Mouse (Mus musculus) ES-CJ7 (cell line): Measurements from ENCODE around the gene Efna4.

Experiments
- DNase-seq: peaks from one replicate; pipeline ENCODE4 v3.0.0; 2011; ENCODE audit warnings: low read depth, low spot score

Gene Efna4

DNA sequence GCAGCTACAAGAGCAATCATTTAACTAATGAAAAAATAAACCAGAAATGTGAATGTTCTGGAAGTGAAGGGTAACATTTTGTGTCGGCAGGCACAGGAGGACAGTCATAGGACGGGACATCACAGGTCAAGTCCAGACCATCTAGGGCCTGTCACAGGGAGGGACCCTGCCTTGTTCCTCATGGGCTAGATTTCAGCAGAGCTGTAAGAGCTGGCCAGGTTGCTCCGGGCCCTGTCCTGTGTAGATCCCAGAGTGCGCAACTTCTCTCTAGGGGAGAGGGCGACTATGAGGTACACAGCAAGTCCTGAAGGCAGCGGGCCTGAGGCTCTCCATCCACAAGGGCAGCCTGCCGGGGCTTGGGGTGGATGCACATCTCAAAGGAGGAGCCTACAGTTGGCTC is 23.8 kb upstream of the Efna4 start, which contains the start of gene Dcst2:
Gene Dcst2, plus strand, starts transcription at position 301 of the 400 bp plus-strand sequence.
- no peak for DNase-seq

DNA sequence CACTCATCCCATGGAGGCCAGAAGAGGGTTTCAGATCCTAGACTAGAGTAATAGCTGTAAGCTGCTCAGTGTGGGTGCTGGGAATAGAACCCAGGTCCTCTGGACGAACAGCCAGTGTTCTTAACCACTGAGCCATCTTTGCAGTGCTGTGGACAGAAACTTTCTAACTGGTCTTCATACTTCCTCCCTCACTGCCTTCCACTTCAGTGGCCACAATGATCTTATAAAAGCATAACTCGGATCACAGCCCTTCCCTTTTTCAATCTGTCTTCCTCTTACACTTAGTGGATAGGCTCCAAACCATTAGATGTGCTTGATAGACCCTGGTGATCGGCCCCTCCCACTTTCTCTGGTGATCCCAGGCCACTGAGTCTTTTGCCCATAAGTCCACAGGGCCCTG is 22.4 kb upstream of the Efna4 start:
- DNase-seq = no peak

- DNase-seq = no peak
These were observed 21.8 kb upstream of the Efna4 start for GRCm38 (mm10) chr3:89359630-89360029.

GRCm38 (mm10) chr3:89356029-89356428 is 18.2 kb upstream of the Efna4 start:
- DNase-seq = no peak

DNA sequence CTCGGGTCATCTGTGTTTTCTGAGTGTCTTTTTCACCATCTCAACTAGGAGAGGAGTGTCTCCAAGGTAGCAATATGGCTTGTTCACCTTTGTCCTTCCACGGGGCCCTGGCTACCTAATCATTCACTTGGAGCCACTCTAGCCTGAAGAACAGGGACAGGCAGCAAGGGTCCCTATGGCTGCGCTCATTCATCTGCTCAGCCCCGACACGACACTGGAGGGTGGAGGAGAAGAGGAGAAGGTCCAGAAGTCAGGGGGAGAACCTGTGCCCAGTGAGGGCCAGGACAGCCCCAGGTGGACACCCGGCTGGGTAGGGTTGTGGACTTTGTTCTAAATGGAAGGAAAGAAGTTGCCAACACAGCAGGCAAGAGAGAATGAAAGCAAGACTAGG is 17.7 kb upstream of the Efna4 start:
- no peak for DNase-seq

- peak; percentile 76 for DNase-seq
These were observed 17.1 kb upstream of the Efna4 start for GRCm38 (mm10) chr3:89354816-89355511.

DNA sequence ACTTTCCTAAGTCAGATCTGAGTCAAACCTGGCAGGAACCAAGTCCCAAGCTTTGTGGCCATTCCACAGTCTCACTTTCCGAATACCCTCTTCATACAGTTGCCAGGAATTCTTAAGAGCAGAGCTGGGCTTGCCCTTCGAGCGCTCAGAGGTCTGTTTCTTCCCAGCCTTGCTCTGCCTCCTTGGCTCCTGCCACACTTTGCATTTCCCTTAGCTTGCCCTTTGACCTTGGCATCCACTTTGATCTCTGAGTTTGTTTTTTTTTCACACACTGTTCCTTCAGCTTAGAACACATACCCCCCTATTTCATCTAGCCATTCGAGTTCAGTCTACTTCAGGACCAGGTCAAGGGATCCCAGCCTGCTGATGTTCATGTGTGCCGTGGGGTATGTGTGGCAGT is 13.4 kb upstream of the Efna4 start:
- no peak for DNase-seq

- DNase-seq = peak; percentile 87
These were observed 12.2 kb upstream of the Efna4 start, which contains the start of gene Adam15 for GRCm38 (mm10) chr3:89349869-89350501. TSS of gene Adam15 (minus strand) at chr3:89349996.

DNA sequence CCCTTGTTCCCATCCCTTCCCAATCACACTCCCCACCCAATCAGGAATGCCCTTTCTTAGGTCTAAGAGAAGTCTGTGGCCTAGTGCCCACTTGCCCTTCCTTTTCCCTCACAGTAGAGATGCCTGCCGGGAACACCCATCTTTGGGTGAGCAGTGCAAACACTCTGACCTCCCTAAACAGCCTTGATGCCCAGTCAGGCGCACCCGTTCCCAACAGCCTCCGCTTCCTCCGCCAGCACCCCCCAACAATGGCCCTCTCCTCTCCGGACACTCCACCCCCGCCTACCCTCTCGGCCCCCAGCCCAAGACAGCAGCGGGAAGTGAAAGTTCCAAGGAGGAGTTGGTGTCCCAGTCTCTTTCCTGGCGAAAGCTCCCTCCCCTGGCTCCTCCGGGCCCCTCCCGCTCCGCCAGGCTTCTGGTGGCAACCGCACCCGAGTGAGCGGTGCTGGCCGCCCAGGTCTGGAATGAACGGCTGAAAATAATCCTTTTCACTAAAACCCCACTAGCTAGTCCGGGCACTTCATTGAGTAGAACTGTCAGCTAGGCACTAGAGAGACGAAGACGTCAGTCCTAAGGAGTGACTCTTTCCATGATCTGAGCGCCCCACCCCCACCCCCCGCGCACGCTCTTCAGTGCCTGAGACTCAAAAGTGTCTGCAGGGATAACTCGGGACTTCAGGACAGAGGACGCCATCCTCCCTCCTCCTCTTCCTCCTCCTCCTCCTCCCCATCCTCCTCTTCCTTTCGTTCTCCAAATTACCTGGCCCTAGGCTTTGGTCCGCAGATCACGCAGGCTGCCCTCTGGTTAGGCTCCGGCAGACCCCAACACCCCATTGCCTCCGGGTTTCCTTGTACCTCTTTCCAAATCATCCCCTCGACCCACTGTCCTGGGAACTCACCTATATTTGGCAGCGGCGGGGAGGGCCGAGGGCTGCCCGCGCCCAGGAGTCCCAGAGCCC is 11.4 kb upstream of the Efna4 start:
- peak; percentile 63 for DNase-seq

DNA sequence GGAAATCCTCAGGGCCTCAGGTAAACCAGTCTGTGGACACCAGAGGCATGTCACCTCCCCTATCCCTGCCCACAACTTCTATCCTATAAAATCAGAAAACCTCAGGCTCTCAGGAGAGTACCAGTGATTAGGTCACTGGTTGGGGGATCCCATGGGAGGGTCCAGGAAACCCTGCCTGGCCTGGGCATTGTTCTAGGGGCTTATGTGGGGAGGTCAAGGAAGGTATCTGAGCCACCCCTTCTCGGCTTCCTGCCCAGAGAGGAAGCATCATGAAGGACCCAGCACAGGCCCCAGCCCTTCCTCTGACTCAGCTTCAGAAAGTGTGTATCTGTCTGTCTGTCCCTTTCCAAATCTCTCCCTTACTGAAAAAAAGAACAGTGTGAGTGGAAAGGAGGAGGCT is 10.1 kb upstream of the Efna4 start:
- DNase-seq = no peak

DNA sequence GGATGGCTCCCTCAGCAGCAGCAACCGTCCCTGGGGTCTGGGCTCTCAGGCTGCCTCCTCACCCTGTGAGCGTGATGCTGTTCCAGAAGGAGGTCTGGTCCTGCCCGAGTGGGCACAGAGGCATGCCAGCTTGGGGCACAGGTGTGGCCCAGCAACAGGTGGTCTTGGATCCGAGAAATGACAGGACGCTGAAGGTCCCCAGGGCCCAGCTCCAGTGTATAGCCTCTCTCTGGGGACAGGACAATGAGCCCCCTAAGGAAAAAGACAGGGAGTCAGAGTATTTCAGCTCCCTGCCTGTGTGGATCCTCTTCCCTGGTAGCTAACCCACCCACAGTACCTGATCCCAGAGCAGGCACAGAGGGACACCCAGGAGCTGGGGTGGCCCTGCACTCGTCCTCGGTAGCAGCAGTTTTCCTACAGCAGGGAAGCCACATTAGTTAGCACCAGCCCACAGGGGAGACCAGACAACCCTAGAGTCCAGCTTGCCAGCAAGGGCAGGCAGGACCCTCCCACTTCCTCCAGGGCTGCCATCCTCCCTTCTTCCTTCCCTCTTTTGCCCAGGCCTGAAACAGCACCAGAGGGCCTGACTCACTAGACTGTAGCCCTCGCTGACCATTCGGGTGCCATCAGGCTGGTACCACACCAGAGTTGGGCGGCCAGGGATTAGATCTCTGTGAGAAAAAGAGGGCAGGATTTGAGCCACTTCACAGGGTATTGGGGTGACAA is 9.2 kb upstream of the Efna4 start:
- no peak for DNase-seq

GRCm38 (mm10) chr3:89343279-89343678 is 5.5 kb upstream of the Efna4 start:
- no peak for DNase-seq

GRCm38 (mm10) chr3:89341794-89342193 is 4.0 kb upstream of the Efna4 start:
- DNase-seq = no peak

- peak; percentile 92 for DNase-seq
These were observed 2.6 kb upstream of the Efna4 start for GRCm38 (mm10) chr3:89340465-89340864.

GRCm38 (mm10) chr3:89339416-89339815 is 1.6 kb upstream of the Efna4 start:
- DNase-seq = peak; percentile 89

DNA sequence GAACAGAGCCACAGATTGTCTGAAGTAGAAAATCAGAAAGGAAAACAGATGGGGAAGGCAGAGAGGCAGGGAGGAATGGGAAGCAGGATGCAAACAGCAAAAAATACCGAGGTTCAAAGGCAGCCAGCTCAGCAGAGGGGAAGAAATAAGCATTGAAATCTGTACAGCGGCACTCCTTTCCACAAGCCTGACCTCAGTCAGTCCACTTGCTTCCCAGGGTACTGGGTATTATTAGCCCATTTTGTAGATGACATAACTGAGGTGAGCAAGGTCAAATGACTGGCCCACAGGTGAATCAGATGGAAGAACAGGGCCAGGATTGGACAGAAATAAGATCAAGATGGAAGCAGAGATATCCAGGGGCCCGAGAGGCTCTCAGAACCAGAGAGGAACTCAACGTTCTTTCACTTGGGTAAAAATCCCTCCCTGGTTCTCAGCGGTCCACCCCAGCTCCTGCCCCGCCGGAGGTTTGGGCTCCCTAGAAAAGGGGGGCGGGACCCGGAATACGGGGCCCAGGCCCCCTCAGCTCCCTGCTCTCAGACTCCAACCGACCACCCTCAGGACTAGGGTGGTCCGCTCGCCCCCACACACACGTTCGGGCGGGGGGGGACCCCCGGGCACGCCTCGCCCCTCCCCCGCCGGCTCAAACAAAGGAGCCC is 637 bp downstream of the Efna4 start:
- DNase-seq = no peak

DNA sequence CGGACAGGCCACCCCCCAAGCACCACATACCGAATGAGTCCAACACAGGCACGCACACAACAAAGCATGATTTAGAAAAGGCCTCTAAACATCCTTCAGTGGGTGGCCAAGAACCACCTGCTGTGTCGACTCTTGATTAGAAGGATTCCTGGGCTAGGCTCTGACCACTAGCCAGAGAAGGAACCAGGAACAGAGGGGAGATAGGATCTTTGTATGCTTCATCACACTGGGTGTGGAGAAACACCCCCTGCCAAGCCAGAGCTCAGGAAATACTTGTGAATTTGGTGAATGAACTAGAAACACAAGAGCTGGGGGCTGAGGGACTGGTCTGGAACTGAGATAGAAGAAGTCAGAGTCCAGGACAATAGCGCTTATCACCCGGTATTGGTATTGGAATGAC is 1.3 kb downstream of the Efna4 start:
- no peak for DNase-seq

- no peak for DNase-seq
These were observed 4.8 kb downstream of the Efna4 start for GRCm38 (mm10) chr3:89333053-89333452.

DNA sequence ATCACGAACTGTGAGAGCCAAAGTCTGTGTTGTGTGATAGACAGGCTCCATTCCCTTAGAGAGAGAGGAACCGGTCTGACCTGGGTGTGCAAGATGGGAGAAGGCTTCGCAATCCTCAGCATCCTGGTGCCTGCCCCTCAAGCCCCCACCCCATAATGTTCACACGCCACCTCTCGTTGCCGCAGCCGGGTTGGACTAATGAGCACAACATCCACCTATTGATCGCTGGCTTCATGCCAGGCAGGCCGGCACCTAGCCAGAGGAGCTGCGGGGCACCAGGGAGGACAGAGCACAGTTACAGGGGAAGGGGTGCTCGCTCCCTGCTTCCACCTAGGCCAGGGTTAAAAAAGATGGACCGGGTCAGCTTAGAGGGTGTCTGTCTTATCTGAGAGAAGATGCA is 5.4 kb downstream of the Efna4 start:
- DNase-seq = no peak

DNA sequence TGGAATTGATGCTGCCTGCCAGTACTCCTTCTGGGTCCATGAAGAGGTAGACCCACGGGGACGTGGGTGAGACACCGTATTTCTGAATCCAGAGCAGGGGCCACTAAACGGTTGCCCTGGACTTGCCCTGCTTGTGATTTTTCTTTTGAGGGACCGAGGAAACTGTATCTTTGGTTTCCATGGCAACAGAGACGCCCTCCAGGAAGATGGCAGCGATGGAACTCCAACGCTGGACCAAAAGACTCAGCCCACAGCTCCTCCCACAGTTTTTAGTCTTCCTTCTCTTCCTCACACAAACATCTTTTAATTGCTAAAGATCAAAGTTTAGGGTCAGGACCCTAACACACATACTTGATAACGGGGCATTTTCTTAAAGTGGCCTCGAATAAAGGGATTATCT is 5.8 kb downstream of the Efna4 start:
- DNase-seq = no peak

- no peak for DNase-seq
These were observed 6.3 kb downstream of the Efna4 start for GRCm38 (mm10) chr3:89331561-89331960.
